Mouse (Mus musculus): Measurements from ENCODE around the gene Vmn1r219. TPM values are rescaled to one million over a fixed set of nuclear protein-coding genes. Genes with fewer than 3 reads are reported as not detected.
"Not testable (repeated sequence)": the region's sequence is repeated elsewhere in the genome, so short reads cannot be mapped to it uniquely, and the experiment has no call there.

Gene Vmn1r219
- polyA plus RNA-seq (2016; fragmentation: Nextera tagmentation; extraction: Ambion mirVana): not detected in 2 replicates

- H3K4me1 ChIP-seq: no peaks in the 10 kb centered on the region
- 89% methylated on average over 4 of the region's 4 CpGs for WGBS
- no peak within 1 kb of the TSS for H3K4me2 ChIP-seq (replicated peaks)
- ATAC-seq (ENCODE audit: low FRiP score, low read depth): no peak
- no peaks in the 10 kb centered on the region for H3K27me3 ChIP-seq (replicated peaks)
- H3K27ac ChIP-seq: no peak within 1 kb of the TSS
- no peaks in the 10 kb centered on the region for H3K9me3 ChIP-seq
- no peak within 1 kb of the TSS for H3K9ac ChIP-seq
- H3K36me3 ChIP-seq: no peaks in the 10 kb centered on the region
- H3K4me3 ChIP-seq: no peak within 1 kb of the TSS
Observed at GRCm38 (mm10) chr13:23159012-23159411, at the start of gene Vmn1r219. Gene Vmn1r219, plus strand, starts transcription at chr13:23159312.

GRCm38 (mm10) chr13:23118126-23118525 is 41.0 kb upstream of the Vmn1r219 start, which contains the start of gene Vmn1r217:
Gene Vmn1r217, minus strand, starts transcription at chr13:23118226.
- not testable (repeated sequence) for H3K27me3 ChIP-seq (replicated peaks); H3K4me3 ChIP-seq; H3K9me3 ChIP-seq; ATAC-seq (ENCODE audit: low FRiP score, low read depth); H3K9ac ChIP-seq; H3K36me3 ChIP-seq; H3K4me2 ChIP-seq (replicated peaks); H3K27ac ChIP-seq; H3K4me1 ChIP-seq
- 84% methylated on average over 1 of the region's 1 CpGs for WGBS

- ATAC-seq (ENCODE audit: low FRiP score, low read depth): no peak
- H3K36me3 ChIP-seq: no peaks in the 10 kb centered on the region
- no peak overlapping the region for H3K9ac ChIP-seq
- no peak overlapping the region for H3K4me3 ChIP-seq
- no peak overlapping the region for H3K4me2 ChIP-seq (replicated peaks)
- H3K9me3 ChIP-seq: no peaks in the 10 kb centered on the region
- WGBS: 96% methylated on average over 2 of the region's 2 CpGs
- no peaks in the 10 kb centered on the region for H3K4me1 ChIP-seq
- H3K27me3 ChIP-seq (replicated peaks): no peaks in the 10 kb centered on the region
- no peak overlapping the region for H3K27ac ChIP-seq
Observed at GRCm38 (mm10) chr13:23120611-23121010, 38.5 kb upstream of the Vmn1r219 start.

GRCm38 (mm10) chr13:23133099-23133498 is 26.0 kb upstream of the Vmn1r219 start, which contains the start of gene Vmn1r218:
Gene Vmn1r218, plus strand, starts transcription at chr13:23133155.
- H3K9me3 ChIP-seq: no peaks in the 10 kb centered on the region
- 76% methylated on average over 3 of the region's 3 CpGs for WGBS
- no peak within 1 kb of the TSS for H3K4me2 ChIP-seq (replicated peaks)
- no peaks in the 10 kb centered on the region for H3K27me3 ChIP-seq (replicated peaks)
- no peaks in the 10 kb centered on the region for H3K4me1 ChIP-seq
- no peak within 1 kb of the TSS for H3K4me3 ChIP-seq
- no peak within 1 kb of the TSS for H3K27ac ChIP-seq
- no peak within 1 kb of the TSS for H3K9ac ChIP-seq
- ATAC-seq (ENCODE audit: low FRiP score, low read depth): no peak
- no peaks in the 10 kb centered on the region for H3K36me3 ChIP-seq

GRCm38 (mm10) chr13:23133501-23133900 is 25.6 kb upstream of the Vmn1r219 start:
- no peaks in the 10 kb centered on the region for H3K4me1 ChIP-seq
- H3K4me3 ChIP-seq: no peak overlapping the region
- no peaks in the 10 kb centered on the region for H3K9me3 ChIP-seq
- ATAC-seq (ENCODE audit: low FRiP score, low read depth): no peak
- no peak overlapping the region for H3K9ac ChIP-seq
- H3K4me2 ChIP-seq (replicated peaks): no peak overlapping the region
- 75% methylated on average over 1 of the region's 1 CpGs for WGBS
- no peak overlapping the region for H3K27ac ChIP-seq
- no peaks in the 10 kb centered on the region for H3K27me3 ChIP-seq (replicated peaks)
- no peaks in the 10 kb centered on the region for H3K36me3 ChIP-seq

- 90% methylated on average over 2 of the region's 2 CpGs for WGBS
- H3K27me3 ChIP-seq (replicated peaks): no peaks in the 10 kb centered on the region
- H3K4me3 ChIP-seq: no peak overlapping the region
- H3K9ac ChIP-seq: no peak overlapping the region
- H3K4me1 ChIP-seq: no peaks in the 10 kb centered on the region
- H3K4me2 ChIP-seq (replicated peaks): no peak overlapping the region
- no peaks in the 10 kb centered on the region for H3K36me3 ChIP-seq
- H3K27ac ChIP-seq: no peak overlapping the region
- ATAC-seq (ENCODE audit: low FRiP score, low read depth): no peak
- H3K9me3 ChIP-seq: no peaks in the 10 kb centered on the region
Observed at GRCm38 (mm10) chr13:23138880-23139279, 20.2 kb upstream of the Vmn1r219 start.

GRCm38 (mm10) chr13:23157848-23158247 is 1.3 kb upstream of the Vmn1r219 start:
- no peak overlapping the region for H3K27ac ChIP-seq
- no peaks in the 10 kb centered on the region for H3K36me3 ChIP-seq
- no peak overlapping the region for H3K4me2 ChIP-seq (replicated peaks)
- no peaks in the 10 kb centered on the region for H3K9me3 ChIP-seq
- no peaks in the 10 kb centered on the region for H3K4me1 ChIP-seq
- H3K4me3 ChIP-seq: no peak overlapping the region
- ATAC-seq (ENCODE audit: low FRiP score, low read depth): no peak
- 85% methylated on average over 3 of the region's 3 CpGs for WGBS
- no peaks in the 10 kb centered on the region for H3K27me3 ChIP-seq (replicated peaks)
- H3K9ac ChIP-seq: no peak overlapping the region

- H3K9ac ChIP-seq; H3K9me3 ChIP-seq; H3K4me1 ChIP-seq; H3K27me3 ChIP-seq (replicated peaks); H3K36me3 ChIP-seq; H3K4me2 ChIP-seq (replicated peaks); H3K27ac ChIP-seq; ATAC-seq (ENCODE audit: low FRiP score, low read depth); H3K4me3 ChIP-seq: not testable (repeated sequence)
- WGBS: 90% methylated on average over 4 of the region's 4 CpGs
Observed at GRCm38 (mm10) chr13:23166471-23166870, 7.4 kb downstream of the Vmn1r219 start.

GRCm38 (mm10) chr13:23187875-23188274 is 28.8 kb downstream of the Vmn1r219 start, which contains the start of gene Vmn1r220:
Gene Vmn1r220, minus strand, starts transcription at chr13:23187975.
- no peak within 1 kb of the TSS for H3K4me2 ChIP-seq (replicated peaks)
- H3K4me3 ChIP-seq: no peak within 1 kb of the TSS
- no peak within 1 kb of the TSS for H3K27ac ChIP-seq
- H3K9ac ChIP-seq: no peak within 1 kb of the TSS
- H3K4me1 ChIP-seq: no peaks in the 10 kb centered on the region
- 91% methylated on average over 2 of the region's 2 CpGs for WGBS
- H3K27me3 ChIP-seq (replicated peaks): no peaks in the 10 kb centered on the region
- H3K9me3 ChIP-seq: no peaks in the 10 kb centered on the region
- no peak for ATAC-seq (ENCODE audit: low FRiP score, low read depth)
- no peaks in the 10 kb centered on the region for H3K36me3 ChIP-seq

- ATAC-seq (ENCODE audit: low FRiP score, low read depth); H3K27me3 ChIP-seq (replicated peaks); H3K36me3 ChIP-seq; H3K4me3 ChIP-seq; H3K9ac ChIP-seq; H3K4me2 ChIP-seq (replicated peaks); H3K4me1 ChIP-seq; H3K9me3 ChIP-seq; H3K27ac ChIP-seq: not testable (repeated sequence)
- WGBS: 90% methylated on average over 1 of the region's 1 CpGs
Observed at GRCm38 (mm10) chr13:23203885-23204284, 44.8 kb downstream of the Vmn1r219 start.

GRCm38 (mm10) chr13:23213827-23214226 is 54.7 kb downstream of the Vmn1r219 start, which contains the start of gene Vmn1r221:
Gene Vmn1r221, plus strand, starts transcription at chr13:23214127.
- WGBS: 90% methylated on average over 2 of the region's 2 CpGs
- H3K27me3 ChIP-seq (replicated peaks); H3K4me1 ChIP-seq; H3K9ac ChIP-seq; H3K4me3 ChIP-seq; H3K27ac ChIP-seq; H3K4me2 ChIP-seq (replicated peaks); H3K9me3 ChIP-seq; H3K36me3 ChIP-seq; ATAC-seq (ENCODE audit: low FRiP score, low read depth): not testable (repeated sequence)

Data from neural tube, embryonic 12.5 days (tissue).